Mouse (Mus musculus) heart, embryonic 14.5 days (tissue): ENCODE results near the gene Bcl9. TPM values are rescaled to one million over a fixed set of nuclear protein-coding genes. Genes with fewer than 3 reads are reported as not detected.
A peak's percentile ranks its signal among the peaks of the same experiment; 100 is the strongest.

Source experiments
- ATAC-seq: fragments of 200-750 bp; cut with Nextera tagmentation; 2 replicates; pipeline ENCODE4 v1.8.0; 2017; ENCODE audit warnings: low read depth, moderate TSS enrichment; ENCODE audit not compliant: insufficient number of reproducible peaks, insufficient read depth, low FRiP score
- H3K27ac ChIP-seq, 2 experiments: fragments of 200-500 bp in 1 of 2; fragments of 300-500 bp in 1 of 2; sonication (generic) in 1 of 2; replicated peaks in 1 of 2; 2 replicates each; pipeline ENCODE4 v1.5.1; 2012 to 2014; ENCODE audit warnings: low read depth in 2 of 2, low read length in 2 of 2, control low read depth in 1 of 2, mild to moderate bottlenecking in 1 of 2, mixed read lengths in 1 of 2; ENCODE audit not compliant: control insufficient read depth in 1 of 2, insufficient read depth in 1 of 2
- H3K27me3 ChIP-seq: fragments of 300-500 bp; sonication (generic); 2 replicates; pipeline ENCODE4 v1.6.1; 2014; ENCODE audit warnings: mild to moderate bottlenecking, low read length, control low read depth; ENCODE audit not compliant: control insufficient read depth, insufficient read depth
- H3K36me3 ChIP-seq: fragments of 300-500 bp; sonication (generic); 2 replicates; pipeline ENCODE4 v1.6.1; 2014; ENCODE audit warnings: mild to moderate bottlenecking, control low read depth, low read length, mixed read lengths; ENCODE audit not compliant: control insufficient read depth, insufficient read depth
- H3K4me1 ChIP-seq, 2 experiments: fragments of 200-500 bp in 1 of 2; fragments of 300-500 bp in 1 of 2; sonication (generic) in 1 of 2; 2 replicates each; pipeline ENCODE4 v1.6.1; 2012 to 2014; ENCODE audit warnings: low read length in 2 of 2, control low read depth in 1 of 2, mixed read lengths in 1 of 2; ENCODE audit not compliant: control insufficient read depth in 2 of 2, insufficient read depth in 2 of 2
- H3K4me2 ChIP-seq: fragments of 300-500 bp; sonication (generic); 2 replicates; pipeline ENCODE4 v1.6.1; 2014; ENCODE audit warnings: mild to moderate bottlenecking, low read length
- H3K4me3 ChIP-seq, 2 experiments: fragments of 200-500 bp in 1 of 2; fragments of 300-500 bp in 1 of 2; sonication (generic) in 1 of 2; 2 replicates each; pipeline ENCODE4 v1.5.1; 2012 to 2014; ENCODE audit warnings: low read length in 2 of 2, mild to moderate bottlenecking in 2 of 2, control low read depth in 1 of 2, low read depth in 1 of 2, moderate library complexity in 1 of 2; ENCODE audit not compliant: control insufficient read depth in 1 of 2, insufficient read depth in 1 of 2
- H3K9ac ChIP-seq: fragments of 300-500 bp; sonication (generic); 2 replicates; pipeline ENCODE4 v1.6.1; 2014; ENCODE audit warnings: mild to moderate bottlenecking, low read length
- H3K9me3 ChIP-seq: fragments of 300-500 bp; sonication (generic); 2 replicates; pipeline ENCODE4 v1.6.1; 2016; ENCODE audit warnings: low read length, control low read depth; ENCODE audit not compliant: control insufficient read depth
- WGBS: fragments of 180-500 bp; shearing (Covaris S2); extraction: QIAGEN DNeasy Blood & Tissue Kit; methylation state at CpG from one replicate; pipeline ENCODE4 v1.1.7; 2014; 5-methylcytosine and 5-hydroxymethylcytosine counted together
- polyA plus RNA-seq: library from polyadenylated mRNA; unstranded; fragments of >200 nt; fragmentation: Nextera tagmentation; extraction: Ambion mirVana; gene quantifications from 2 replicates; pipeline ENCODE4 v1.2.1, GENCODE M21; 2014

Bcl9 gene
- polyA plus RNA-seq, 1 experiment from 2014 or later = 32.1 TPM

DNA sequence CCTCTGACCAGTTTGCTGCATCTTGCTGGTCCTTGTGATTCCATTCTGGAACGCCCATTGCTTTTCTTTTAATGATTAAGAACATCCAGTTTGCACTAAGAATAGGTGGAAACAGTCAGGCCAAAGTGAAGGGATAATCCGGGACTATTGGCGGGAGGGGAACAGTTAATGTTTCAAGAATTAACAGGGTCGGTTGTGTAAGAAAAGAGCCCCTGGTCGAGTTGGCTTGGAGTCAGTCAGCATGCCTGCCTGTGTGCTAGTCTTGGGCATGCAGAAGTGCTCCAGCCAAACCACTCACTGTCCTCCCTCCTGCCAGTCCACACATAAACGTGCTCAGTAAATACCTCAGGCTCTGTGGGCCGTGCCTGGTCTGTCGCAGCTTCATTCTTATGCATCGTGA lies 125.5 kb downstream of the Bcl9 start:
- WGBS = 77% methylated on average over 9 of the region's 9 CpGs
- Histone ChIP-seq H3K9me3 (no peaks in the 10 kb centered on the region), H3K9ac (no peak overlapping the region), H3K4me3 (no peak overlapping the region), H3K27ac (no peak overlapping the region), H3K27me3 (no peaks in the 10 kb centered on the region), H3K4me1 (peaks cover 0 to under 1% of the 10 kb centered on the region in 2 experiments; a peak in 1 of 4 replicates), H3K36me3 (peaks cover 40% of the 10 kb centered on the region), H3K4me2 (no peak overlapping the region)
- no peak for ATAC-seq

DNA sequence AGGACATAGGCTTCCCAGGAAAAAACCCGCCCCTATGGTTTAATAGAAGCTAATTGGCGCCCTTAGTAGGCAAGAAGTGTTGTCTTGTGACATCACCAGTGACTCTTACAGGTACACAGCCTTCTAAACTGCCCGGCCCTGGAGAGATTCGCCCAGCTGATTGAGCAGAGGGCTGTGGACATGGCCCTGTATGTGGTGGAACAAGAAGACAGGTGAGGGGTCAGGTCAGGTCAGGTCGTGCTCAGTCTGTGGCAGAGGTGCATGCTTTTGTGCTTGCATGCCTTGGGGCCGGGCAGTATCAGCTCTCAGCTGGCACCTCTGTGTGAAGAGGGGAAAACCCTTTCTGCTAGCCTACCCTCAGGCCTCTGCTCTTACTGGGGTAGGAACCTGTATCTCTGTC lies 126.2 kb downstream of the Bcl9 start:
- ATAC-seq = no peak
- peaks cover 33% of the 10 kb centered on the region for H3K36me3 ChIP-seq

DNA sequence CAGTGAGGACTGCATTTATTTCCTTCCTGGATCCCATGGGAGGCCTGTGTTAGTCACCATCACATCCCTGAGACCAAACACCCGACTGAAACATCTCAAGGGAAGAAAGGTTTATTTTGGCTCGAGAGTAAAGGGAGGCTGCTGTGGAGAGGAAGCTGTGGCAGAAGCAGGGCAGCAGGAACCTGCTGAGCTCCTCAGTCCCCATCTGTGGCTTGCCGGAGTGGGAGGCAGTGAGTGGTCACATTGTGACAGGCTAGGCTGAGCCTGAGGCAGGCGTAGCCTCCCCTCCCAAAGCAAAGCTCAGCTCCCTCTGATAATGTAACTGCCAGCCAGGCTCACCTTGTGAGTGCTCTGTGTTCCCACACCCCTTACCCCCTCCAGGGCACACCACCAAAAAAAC lies 130.6 kb downstream of the Bcl9 start:
- no peak for ATAC-seq
- no peak overlapping the region for H3K27ac ChIP-seq

More for the DNA sequence above, 126.2 kb downstream of the Bcl9 start:
- H3K27ac ChIP-seq = no peak overlapping the region
- no peak overlapping the region for H3K4me3 ChIP-seq
- no peak overlapping the region for H3K9ac ChIP-seq
- peaks cover 0 to 3% of the 10 kb centered on the region in 2 experiments; a peak in 1 of 4 replicates for H3K4me1 ChIP-seq
- H3K4me2 ChIP-seq = no peak overlapping the region
- no peaks in the 10 kb centered on the region for H3K9me3 ChIP-seq
- no peaks in the 10 kb centered on the region for H3K27me3 ChIP-seq
- WGBS = 78% methylated on average over 6 of the region's 6 CpGs

DNA sequence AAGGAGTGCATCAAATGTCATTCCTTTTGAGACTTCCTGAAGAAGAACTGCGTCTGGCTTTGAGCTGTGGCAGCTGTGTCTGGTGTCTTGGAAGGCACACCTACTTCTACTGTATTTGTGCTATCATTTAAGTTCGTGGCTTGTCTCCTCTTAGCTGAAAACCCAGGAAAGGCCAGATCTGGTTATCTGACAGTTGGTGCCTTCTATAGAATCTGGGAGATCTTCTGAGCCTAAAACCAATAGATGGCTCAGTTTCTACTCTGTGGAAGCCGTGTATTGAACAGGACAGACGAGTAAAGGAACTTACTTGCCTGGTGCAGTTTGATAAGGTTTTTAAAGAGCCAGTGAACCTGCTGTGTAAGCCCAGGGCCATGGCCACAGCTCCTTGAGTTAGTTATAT lies 133.2 kb downstream of the Bcl9 start:
- ATAC-seq = no peak
- Histone ChIP-seq H3K4me2 (no peak overlapping the region), H3K4me3 (no peak overlapping the region), H3K9ac (no peak overlapping the region), H3K4me1 (peaks cover 5 to 23% of the 10 kb centered on the region in 2 experiments), H3K36me3 (peaks cover 13% of the 10 kb centered on the region), H3K27ac (no peak overlapping the region), H3K9me3 (no peaks in the 10 kb centered on the region), H3K27me3 (no peaks in the 10 kb centered on the region)
- 48% methylated on average over 4 of the region's 4 CpGs for WGBS

More for the DNA sequence above, 130.6 kb downstream of the Bcl9 start:
- Histone ChIP-seq H3K9me3 (no peaks in the 10 kb centered on the region), H3K4me1 (peaks cover under 1 to 3% of the 10 kb centered on the region in 2 experiments; a peak in 2 of 4 replicates), H3K4me3 (no peak overlapping the region), H3K4me2 (no peak overlapping the region), H3K9ac (no peak overlapping the region), H3K27me3 (no peaks in the 10 kb centered on the region), H3K36me3 (peaks cover 15% of the 10 kb centered on the region)
- 42% methylated on average over 4 of the region's 4 CpGs for WGBS

DNA sequence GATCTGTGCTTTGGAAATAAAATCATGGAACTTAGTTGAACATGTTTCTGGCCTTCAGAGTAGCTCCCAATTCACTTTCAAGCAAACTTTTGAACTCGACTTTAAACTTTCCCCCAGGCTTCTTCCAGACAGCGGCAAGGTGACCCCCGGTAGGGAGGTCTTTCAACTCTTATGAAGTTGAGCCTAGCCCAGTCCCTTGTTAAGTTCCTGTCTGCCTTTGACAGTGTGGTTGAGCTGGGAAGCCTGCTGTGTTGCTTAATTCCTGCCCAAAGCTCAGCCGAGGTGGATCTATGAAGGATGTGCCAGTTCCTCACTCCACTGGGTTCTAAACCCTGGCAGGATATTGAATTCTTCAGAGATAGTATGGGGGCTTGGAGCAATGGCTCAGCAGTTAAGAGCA lies 135.9 kb downstream of the Bcl9 start:
- H3K4me3 ChIP-seq = no peak overlapping the region
- H3K27me3 ChIP-seq = no peaks in the 10 kb centered on the region
- no peak overlapping the region for H3K27ac ChIP-seq
- no peaks in the 10 kb centered on the region for H3K9me3 ChIP-seq
- ATAC-seq = no peak
- H3K4me1 ChIP-seq = peaks cover 2 to 26% of the 10 kb centered on the region in 2 experiments
- no peaks in the 10 kb centered on the region for H3K36me3 ChIP-seq
- WGBS = 62% methylated on average over 4 of the region's 4 CpGs
- no peak overlapping the region for H3K9ac ChIP-seq
- H3K4me2 ChIP-seq = no peak overlapping the region

DNA sequence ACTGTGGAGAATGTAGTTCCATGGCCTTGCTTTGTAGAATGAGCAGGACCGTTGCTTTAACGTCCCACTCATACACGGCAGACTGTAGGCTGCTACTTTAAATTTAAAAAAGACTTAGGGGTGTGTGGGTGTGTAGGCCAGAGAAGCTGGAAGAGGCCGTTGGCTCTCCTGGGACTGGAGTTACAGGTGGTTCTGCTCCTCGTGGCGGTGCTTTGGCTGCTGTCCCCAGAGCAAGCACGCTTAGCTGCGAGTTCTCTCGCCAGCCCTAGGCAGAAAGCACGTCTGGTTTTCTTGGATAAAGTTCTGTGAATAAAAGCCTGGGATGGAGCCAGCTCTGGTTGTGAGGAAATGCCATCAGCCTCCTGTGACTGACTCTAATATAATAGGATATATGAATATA lies 136.8 kb downstream of the Bcl9 start:
- ATAC-seq = no peak
- peaks cover 2 to 26% of the 10 kb centered on the region in 2 experiments for H3K4me1 ChIP-seq
- peak overlapping the region in 1 of 2 experiments; percentile 14; a peak in 1 of 4 replicates for H3K4me3 ChIP-seq
- no peaks in the 10 kb centered on the region for H3K27me3 ChIP-seq
- 47% methylated on average over 10 of the region's 10 CpGs for WGBS
- H3K9ac ChIP-seq = peak overlapping the region; percentile 4; the same call in 1 of the 2 replicates
- no peaks in the 10 kb centered on the region for H3K9me3 ChIP-seq
- peak overlapping the region; percentile 91 for H3K4me2 ChIP-seq
- H3K27ac ChIP-seq = peak overlapping the region in 1 of 2 experiments; percentile 41; a peak in 1 of 4 replicates
- H3K36me3 ChIP-seq = no peaks in the 10 kb centered on the region

DNA sequence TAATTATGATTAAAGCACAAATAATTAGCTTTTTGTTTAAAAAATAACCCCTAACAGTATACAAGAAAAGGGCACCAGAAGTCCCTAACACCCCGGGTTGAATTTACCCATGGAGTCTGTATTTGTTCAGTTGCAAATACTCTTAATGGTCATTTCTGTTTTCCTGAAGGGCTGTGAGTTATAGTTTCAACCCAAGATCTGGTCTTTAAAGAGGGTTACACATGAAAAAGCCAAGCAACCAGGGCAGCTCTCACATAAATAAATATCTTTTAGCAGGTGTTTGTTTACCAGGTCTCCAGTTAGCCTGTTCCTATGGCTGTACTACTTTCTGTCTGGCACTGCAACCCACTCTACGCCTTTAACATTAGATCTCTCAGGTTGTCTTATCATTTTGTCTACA lies 137.7 kb downstream of the Bcl9 start:
- Histone ChIP-seq H3K36me3 (no peaks in the 10 kb centered on the region), H3K27ac (no peak overlapping the region), H3K9ac (peak overlapping the region; percentile 82; the same call in 1 of the 2 replicates), H3K9me3 (no peaks in the 10 kb centered on the region), H3K4me1 (peaks cover 2 to 26% of the 10 kb centered on the region in 2 experiments), H3K27me3 (no peaks in the 10 kb centered on the region), H3K4me3 (peak overlapping the region in 1 of 2 experiments; percentile 86; a peak in 1 of 4 replicates), H3K4me2 (peak overlapping the region; percentile 91)
- WGBS = 73% methylated on average over 2 of the region's 2 CpGs
- ATAC-seq = no peak

- Histone ChIP-seq H3K9me3 (no peaks in the 10 kb centered on the region), H3K4me3 (peak overlapping the region; percentile 83 to 86), H3K4me2 (peak overlapping the region; percentile 91), H3K4me1 (peaks cover 2 to 26% of the 10 kb centered on the region in 2 experiments), H3K27ac (peak overlapping the region; percentile 77 to 91), H3K9ac (peak overlapping the region; percentile 82), H3K27me3 (no peaks in the 10 kb centered on the region), H3K36me3 (no peaks in the 10 kb centered on the region)
- 13% methylated on average over 6 of the region's 6 CpGs for whole genome bisulfite sequencing
- no peak for ATAC-seq
Measured at GRCm38 (mm10) chr3:97159509-97159850, 138.2 kb downstream of the Bcl9 start.
